8 mouse cellular contexts compared by ENCODE assay signal in the genomic region with DNA sequence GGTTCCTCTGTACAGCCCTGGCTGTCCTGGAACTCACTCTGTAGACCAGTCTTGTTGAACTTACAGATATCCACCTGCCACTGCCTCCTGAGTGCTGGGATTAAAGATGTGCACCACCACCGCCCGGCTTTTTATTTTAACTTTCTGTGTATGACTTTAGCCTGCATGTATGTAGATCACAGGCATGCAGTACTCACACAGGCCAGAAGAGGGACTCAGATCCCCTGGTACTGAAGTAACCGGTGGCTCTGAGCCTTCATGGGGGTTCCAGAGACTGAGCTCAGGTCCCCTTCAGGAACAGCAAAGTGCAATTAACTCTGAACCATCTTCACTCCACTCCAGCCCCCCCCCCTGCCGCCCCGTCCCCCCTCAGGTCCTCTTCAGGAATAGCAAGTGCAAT. TPM values are rescaled to one million over a fixed set of nuclear protein-coding genes. Genes with fewer than 3 reads are reported as not detected.
DNase-seq lines count a peak whose midpoint lies in the region; ATAC-seq and TF ChIP-seq lines count a peak whose summit lies in the region.

No protein-coding gene starts in this region.

- no peak overlapping the region for H3K4me2 ChIP-seq in liver, embryonic 12.5 days
- no peak overlapping the region for H3K4me2 ChIP-seq in kidney, postnatal 0 days (ENCODE audit: low read length)

- TF ChIP-seq POLR2A in bone marrow, adult 2 months (IDR thresholded peaks at IDR 0.05; ENCODE audit: borderline replicate concordance, control insufficient read depth, low read depth, low read length) = no peak

- no peaks in the 10 kb centered on the region for H3K9me3 ChIP-seq in liver, embryonic 12.5 days (replicated peaks)
- H3K9me3 ChIP-seq in kidney, postnatal 0 days (replicated peaks; ENCODE audit: low read length) = no peaks in the 10 kb centered on the region

- ATAC-seq in liver, embryonic 12.5 days = no peak; the same call in 1 of the 2 replicates
- ATAC-seq in kidney, postnatal 0 days (replicated peaks; ENCODE audit: low FRiP score, low read depth) = no peak
- ATAC-seq in activated CD4-positive, CD25-positive, alpha-beta regulatory T cell, adult 4 months = no peak

- H3K9ac ChIP-seq in liver, embryonic 12.5 days = no peak overlapping the region
- H3K9ac ChIP-seq in kidney, postnatal 0 days (ENCODE audit: low read depth, low read length) = no peak overlapping the region

- peaks cover 3% of the 10 kb centered on the region for H3K4me1 ChIP-seq in liver, embryonic 12.5 days
- no peaks in the 10 kb centered on the region for H3K4me1 ChIP-seq in bone marrow, adult 2 months (ENCODE audit: control insufficient read depth, insufficient read depth, low read length)
- H3K4me1 ChIP-seq in kidney, postnatal 0 days (replicated peaks; ENCODE audit: insufficient read depth, low read length) = no peaks in the 10 kb centered on the region

- H3K27ac ChIP-seq in liver, embryonic 12.5 days = no peak overlapping the region
- no peak overlapping the region for H3K27ac ChIP-seq in bone marrow, adult 2 months (ENCODE audit: control insufficient read depth, insufficient read depth, low read depth, low read length, poor library complexity)
- H3K27ac ChIP-seq in kidney, postnatal 0 days = no peak overlapping the region

- peak; percentile 73 to 81 for DNase-seq in cerebellum, postnatal 10 days
- DNase-seq in cerebellum, adult 9-10 months = no peak
- peak; percentile 63 for DNase-seq in liver
- no peak for DNase-seq in kidney, postnatal 0 days (ENCODE audit: low spot score)
- DNase-seq in retina, embryonic 14.5 days (ENCODE audit: low spot score) = peak; percentile 78

- WGBS in liver, embryonic 12.5 days (ENCODE audit: insufficient replicate concordance) = 25% methylated on average over 5 of the region's 5 CpGs
- 58% methylated on average over 5 of the region's 5 CpGs for WGBS in bone marrow, adult 2 months
- 44% methylated on average over 5 of the region's 5 CpGs for WGBS in kidney, postnatal 0 days

- peak; percentile 47; the same call in 1 of the 2 replicates for TF ChIP-seq CTCF in bone marrow, adult 2 months (IDR thresholded peaks at IDR 0.05; ENCODE audit: control insufficient read depth, insufficient read depth, low read length)
- peak; percentile 56 for TF ChIP-seq CTCF in kidney, postnatal 0 days (IDR thresholded peaks at IDR 0.05; ENCODE audit: low read depth)

- peaks cover 68% of the 10 kb centered on the region for H3K27me3 ChIP-seq in liver, embryonic 12.5 days (replicated peaks)
- H3K27me3 ChIP-seq in kidney, postnatal 0 days (ENCODE audit: insufficient read depth, low read length) = no peaks in the 10 kb centered on the region

- H3K36me3 ChIP-seq in liver, embryonic 12.5 days = no peaks in the 10 kb centered on the region
- no peaks in the 10 kb centered on the region for H3K36me3 ChIP-seq in kidney, postnatal 0 days (ENCODE audit: insufficient read depth, low read length)

- H3K4me3 ChIP-seq in liver, embryonic 12.5 days = no peak overlapping the region
- no peak overlapping the region for H3K4me3 ChIP-seq in bone marrow, adult 2 months (replicated peaks; ENCODE audit: control insufficient read depth, low read depth, low read length)
- no peak overlapping the region for H3K4me3 ChIP-seq in kidney, postnatal 0 days (replicated peaks; ENCODE audit: low read depth, low read length)

RNA-seq across cellular contexts. Expression of a gene that starts 25.5 kb away (rescaled TPM):
- 0.07 and 0.18 TPM in 2 replicates for polyA plus RNA-seq in liver, embryonic 12.5 days (2016; fragmentation: Nextera tagmentation; extraction: Ambion mirVana)
- 1.1 and 3.0 TPM in 2 replicates for polyA plus RNA-seq in bone marrow, adult 2 months (2011; ENCODE audit: insufficient read depth, insufficient read length, low replicate concordance, missing spikeins)
- 0.15 and 0.34 TPM in 2 replicates for polyA plus RNA-seq in kidney, postnatal 0 days (2015; fragmentation: Nextera tagmentation; extraction: Ambion mirVana)
- polyA plus RNA-seq in activated CD4-positive, CD25-positive, alpha-beta regulatory T cell, adult 4 months (2017; shearing (Covaris generic)) = not detected

RNA-seq across cellular contexts. Expression of a gene that starts 25.6 kb away (rescaled TPM):
- polyA plus RNA-seq in liver, embryonic 12.5 days (2016; fragmentation: Nextera tagmentation; extraction: Ambion mirVana) = not detected in 2 replicates
- not detected in 2 replicates for polyA plus RNA-seq in bone marrow, adult 2 months (2011; ENCODE audit: insufficient read depth, insufficient read length, low replicate concordance, missing spikeins)
- polyA plus RNA-seq in kidney, postnatal 0 days (2015; fragmentation: Nextera tagmentation; extraction: Ambion mirVana) = 0.05 TPM in 1 of 2 replicates, not detected in the other
- not detected for polyA plus RNA-seq in activated CD4-positive, CD25-positive, alpha-beta regulatory T cell, adult 4 months (2017; shearing (Covaris generic))

RNA-seq across cellular contexts. Expression of a gene that starts 32.5 kb away (rescaled TPM):
- polyA plus RNA-seq in liver, embryonic 12.5 days (2016; fragmentation: Nextera tagmentation; extraction: Ambion mirVana) = 1.2 and 1.4 TPM in 2 replicates
- polyA plus RNA-seq in bone marrow, adult 2 months (2011; ENCODE audit: insufficient read depth, insufficient read length, low replicate concordance, missing spikeins) = 3.3 and 3.5 TPM in 2 replicates
- 15.6 and 19.4 TPM in 2 replicates for polyA plus RNA-seq in kidney, postnatal 0 days (2015; fragmentation: Nextera tagmentation; extraction: Ambion mirVana)
- polyA plus RNA-seq in activated CD4-positive, CD25-positive, alpha-beta regulatory T cell, adult 4 months (2017; shearing (Covaris generic)) = under 1 TPM; 0.50 to 0.60 TPM

RNA-seq across cellular contexts. Expression of a gene that starts 57.8 kb away (rescaled TPM):
- 4.0 and 4.6 TPM in 2 replicates for polyA plus RNA-seq in liver, embryonic 12.5 days (2016; fragmentation: Nextera tagmentation; extraction: Ambion mirVana)
- 7.3 and 10.1 TPM in 2 replicates for polyA plus RNA-seq in bone marrow, adult 2 months (2011; ENCODE audit: insufficient read depth, insufficient read length, low replicate concordance, missing spikeins)
- 28.0 and 30.5 TPM in 2 replicates for polyA plus RNA-seq in kidney, postnatal 0 days (2015; fragmentation: Nextera tagmentation; extraction: Ambion mirVana)
- polyA plus RNA-seq in activated CD4-positive, CD25-positive, alpha-beta regulatory T cell, adult 4 months (2017; shearing (Covaris generic)) = under 1 TPM; 0.43 to 0.62 TPM

Comparison
In these comparisons a context has a peak if more than half of its experiments do, and no peak if none do; other contexts are left out.
1. DNase-seq: peak in cerebellum, postnatal 10 days (2 of 2), liver (single experiment) and retina, embryonic 14.5 days (single experiment); none in cerebellum, adult 9-10 months (single experiment) and kidney, postnatal 0 days (single experiment).